In genomic region chr2:127166261-127166660, GRCm38 (mm10) we compare ENCODE assay signal across 8 mouse cellular contexts. TPM values are rescaled to one million over a fixed set of nuclear protein-coding genes. Genes with fewer than 3 reads are reported as not detected.
DNase-seq lines count a peak whose midpoint lies in the region; ATAC-seq and TF ChIP-seq lines count a peak whose summit lies in the region.
"Not testable (repeated sequence)": the region's sequence is repeated elsewhere in the genome, so short reads cannot be mapped to it uniquely, and the experiment has no call there.

No protein-coding gene starts in this region.

- H3K36me3 ChIP-seq in thymus, adult 2 months (ENCODE audit: control insufficient read depth, insufficient read depth, low read length) = not testable (repeated sequence)

- peak; percentile 56 for DNase-seq in ZHBTc4 (ENCODE audit: low read depth, low spot score)
- not testable (repeated sequence) for DNase-seq in gastrocnemius, adult 2 months
- peak; percentile 30 to 72 for DNase-seq in left cerebral cortex, postnatal 25 days (ENCODE audit: low spot score in 2 of 2)
- DNase-seq in mesoderm, embryonic 11.5 days (ENCODE audit: low read depth, low spot score) = peak; percentile 34
- peak; percentile 21 for DNase-seq in thymus, adult 2 months

- H3K4me3 ChIP-seq in gastrocnemius, adult 2 months; thymus, adult 2 months (ENCODE audit: control insufficient read depth, insufficient read depth, low read length): not testable (repeated sequence)

- WGBS in thymus, adult 2 months = 15% methylated on average over 1 of the region's 1 CpGs

- intact Hi-C loops in gastrocnemius, adult 2 months (cut with DNase I) = loop anchor here (2.0 kb wide), 2 partner anchors 37 to 175 kb away; no protein-coding TSS in a partner anchor
- intact Hi-C loops in left cerebral cortex, postnatal 25 days (cut with DNase I) = loop anchor here (1.0 kb wide), 1 partner anchor 39 kb away; no protein-coding TSS in a partner anchor

- not testable (repeated sequence) for H3K27ac ChIP-seq in gastrocnemius, adult 2 months; thymus, adult 2 months (ENCODE audit: control insufficient read depth, insufficient read depth, low read length)

- H3K4me1 ChIP-seq in thymus, adult 2 months (replicated peaks; ENCODE audit: control insufficient read depth, insufficient read depth, low read length) = not testable (repeated sequence)

- peak; percentile 71 for ATAC-seq in CD4-positive, CD25-positive, alpha-beta regulatory T cell, adult 4 months
- peak; percentile 80; the same call in 1 of the 2 replicates for ATAC-seq in common myeloid progenitor, adult 5-6 weeks (replicated peaks; ENCODE audit: low read depth, poor library complexity, severe bottlenecking)
- ATAC-seq in inflammation-experienced regulatory T-cells, adult 6 months = peak; percentile 48

- not testable (repeated sequence) for H3K27me3 ChIP-seq in thymus, adult 2 months (ENCODE audit: control insufficient read depth, insufficient read depth, low read length)

- TF ChIP-seq POLR2A in thymus, adult 2 months (IDR thresholded peaks at IDR 0.05; ENCODE audit: control insufficient read depth, extremely low read depth, insufficient read depth, low read length, poor library complexity) = not testable (repeated sequence)

- TF ChIP-seq CTCF in gastrocnemius, adult 2 months (IDR thresholded peaks at IDR 0.05) = peak; percentile 58
- TF ChIP-seq CTCF in thymus, adult 2 months (IDR thresholded peaks at IDR 0.05; ENCODE audit: borderline replicate concordance, control insufficient read depth, extremely low read depth, insufficient read depth, low read length, poor library complexity) = not testable (repeated sequence)

RNA-seq across cellular contexts. Expression of gene Itpripl1, which starts 23.0 kb away (rescaled TPM):
- polyA plus RNA-seq in CD4-positive, CD25-positive, alpha-beta regulatory T cell, adult 4 months (2017; shearing (Covaris generic)) = 10 to 100 TPM; 61.1 to 65.8 TPM
- total RNA-seq in common myeloid progenitor, adult 5-6 weeks (2017) = 24.5 and 25.4 TPM in 2 replicates
- 1 to 10 TPM; 5.0 to 6.8 TPM for total RNA-seq in gastrocnemius, adult 2 months (2021)
- 10 to 100 TPM; 54.1 to 78.4 (median 55.1) TPM for polyA plus RNA-seq in inflammation-experienced regulatory T-cells, adult 6 months (2017; shearing (Covaris generic))
- 1 to 10 TPM; 2.9 TPM for total RNA-seq in left cerebral cortex, postnatal 25 days (2021)
- 24.6 and 25.4 TPM in 2 replicates for polyA plus RNA-seq in thymus, adult 2 months (2012; rRNA removed)

RNA-seq across cellular contexts. Expression of gene Ncaph, which starts 32.5 kb away (rescaled TPM):
- polyA plus RNA-seq in CD4-positive, CD25-positive, alpha-beta regulatory T cell, adult 4 months (2017; shearing (Covaris generic)) = 10 to 100 TPM in 1 of 2 experiments, 1 to 10 TPM in 1; 5.9 to 15.6 TPM
- total RNA-seq in common myeloid progenitor, adult 5-6 weeks (2017) = 58.5 and 73.9 TPM in 2 replicates
- 1 to 10 TPM in 1 of 2 experiments, under 1 TPM in 1; 0.75 to 1.4 TPM for total RNA-seq in gastrocnemius, adult 2 months (2021)
- 10 to 100 TPM in 1 of 3 experiments, 1 to 10 TPM in 2; 4.9 to 62.0 (median 8.0) TPM for polyA plus RNA-seq in inflammation-experienced regulatory T-cells, adult 6 months (2017; shearing (Covaris generic))
- total RNA-seq in left cerebral cortex, postnatal 25 days (2021) = 1 to 10 TPM; 1.8 to 2.8 TPM
- polyA plus RNA-seq in thymus, adult 2 months (2012; rRNA removed) = 19.1 and 24.1 TPM in 2 replicates

RNA-seq across cellular contexts. Expression of gene 1810024B03Rik, which starts 41.8 kb away (rescaled TPM):
- polyA plus RNA-seq in CD4-positive, CD25-positive, alpha-beta regulatory T cell, adult 4 months (2017; shearing (Covaris generic)) = 1 to 10 TPM; 1.0 to 1.1 TPM
- total RNA-seq in common myeloid progenitor, adult 5-6 weeks (2017) = 4.4 and 6.5 TPM in 2 replicates
- under 1 TPM; 0.31 to 0.69 TPM for total RNA-seq in gastrocnemius, adult 2 months (2021)
- polyA plus RNA-seq in inflammation-experienced regulatory T-cells, adult 6 months (2017; shearing (Covaris generic)) = 1 to 10 TPM in 1 of 3 experiments, under 1 TPM in 2; 0.69 to 1.3 (median 0.71) TPM
- total RNA-seq in left cerebral cortex, postnatal 25 days (2021) = under 1 TPM; 0.53 to 0.87 TPM
- 0.96 and 1.3 TPM in 2 replicates for polyA plus RNA-seq in thymus, adult 2 months (2012; rRNA removed)

RNA-seq across cellular contexts. Expression of gene Snrnp200, which starts 41.9 kb away (rescaled TPM):
- polyA plus RNA-seq in CD4-positive, CD25-positive, alpha-beta regulatory T cell, adult 4 months (2017; shearing (Covaris generic)) = 10 to 100 TPM; 42.5 to 79.4 TPM
- total RNA-seq in common myeloid progenitor, adult 5-6 weeks (2017) = 180 and 226 TPM in 2 replicates
- 10 to 100 TPM; 46.2 to 46.8 TPM for total RNA-seq in gastrocnemius, adult 2 months (2021)
- polyA plus RNA-seq in inflammation-experienced regulatory T-cells, adult 6 months (2017; shearing (Covaris generic)) = 10 to 100 TPM; 47.3 to 57.9 (median 47.8) TPM
- 10 to 100 TPM; 76.7 to 78.3 TPM for total RNA-seq in left cerebral cortex, postnatal 25 days (2021)
- polyA plus RNA-seq in thymus, adult 2 months (2012; rRNA removed) = 92.5 and 109 TPM in 2 replicates

Comparison
In these comparisons a context has a peak if more than half of its experiments do, and no peak if none do; other contexts are left out.
1. RNA of gene Ncaph, which starts 32.5 kb away (total RNA-seq): 58.5 to 73.9 TPM in common myeloid progenitor, adult 5-6 weeks; 1.8 to 2.8 TPM in left cerebral cortex, postnatal 25 days and 0.75 to 1.4 TPM in gastrocnemius, adult 2 months; every median in the first group is over 10 times any median in the second.
2. Peak in every context shown above with its lines, with median percentiles within 50 percentile points of each other: ATAC-seq.